Mouse (Mus musculus) limb, embryonic 14.5 days (tissue): ENCODE measurements at regions not wholly inside any gene's neighbourhood (a gene's known extent, or its start where the extent isn't known, plus 50 kb on each side); places are given as distances from the start of the nearest gene placed in this dataset.

Experiments
- ATAC-seq: fragments of 200-750 bp; cut with Nextera tagmentation; 2 replicates; pipeline ENCODE4 v1.8.0; 2017; ENCODE audit warnings: low read depth, moderate number of reproducible peaks, moderate TSS enrichment; ENCODE audit not compliant: low FRiP score
- DNase-seq: peaks from one replicate; pipeline ENCODE4 v3.0.0-alpha.2; 2015; ENCODE audit warnings: low spot score
- H3K27ac ChIP-seq: fragments of 300-500 bp; sonication (generic); replicated peaks from 2 replicates; pipeline ENCODE4 v1.5.1; 2014; ENCODE audit warnings: low read depth, mild to moderate bottlenecking, low read length, moderate library complexity, mixed read lengths
- H3K27me3 ChIP-seq: fragments of 300-500 bp; sonication (generic); 2 replicates; pipeline ENCODE4 v1.6.1; 2014; ENCODE audit warnings: low read length, mixed read lengths; ENCODE audit not compliant: control insufficient read depth, insufficient read depth
- H3K36me3 ChIP-seq: fragments of 300-500 bp; sonication (generic); 2 replicates; pipeline ENCODE4 v1.6.1; 2014; ENCODE audit warnings: mild to moderate bottlenecking, low read length, moderate library complexity, mixed read lengths; ENCODE audit not compliant: control insufficient read depth, insufficient read depth
- H3K4me1 ChIP-seq: fragments of 300-500 bp; sonication (generic); 2 replicates; pipeline ENCODE4 v1.6.1; 2014; ENCODE audit warnings: antibody characterized with exemption, low read length, mixed read lengths; ENCODE audit not compliant: control insufficient read depth, insufficient read depth
- H3K4me2 ChIP-seq: fragments of 300-500 bp; sonication (generic); replicated peaks from 2 replicates; pipeline ENCODE4 v1.6.1; 2014; ENCODE audit warnings: low read depth, mild to moderate bottlenecking, low read length, moderate library complexity; ENCODE audit not compliant: severe bottlenecking
- H3K4me3 ChIP-seq: fragments of 300-500 bp; sonication (generic); replicated peaks from 2 replicates; pipeline ENCODE4 v1.5.1; 2014; ENCODE audit warnings: low read length
- H3K9ac ChIP-seq: fragments of 300-500 bp; sonication (generic); 2 replicates; pipeline ENCODE4 v1.6.1; 2014; ENCODE audit warnings: mild to moderate bottlenecking, low read depth, low read length, moderate library complexity; ENCODE audit not compliant: severe bottlenecking
- H3K9me3 ChIP-seq: fragments of 300-500 bp; sonication (generic); 2 replicates; pipeline ENCODE4 v1.6.1; 2016; ENCODE audit warnings: low read length; ENCODE audit not compliant: control insufficient read depth
- POLR2A ChIP-seq: fragments of 200-500 bp; IDR thresholded peaks from 2 replicates; pipeline ENCODE4 v1.8.0; 2012; ENCODE audit warnings: inconsistent platforms, mild to moderate bottlenecking, moderate library complexity, borderline replicate concordance; ENCODE audit not compliant: insufficient read depth, insufficient read length; ENCODE audit errors: extremely low read depth
- WGBS: fragments of 180-500 bp; shearing (Covaris S2); extraction: QIAGEN DNeasy Blood & Tissue Kit; methylation state at CpG from one replicate; pipeline ENCODE4 v1.1.7; 2014; 5-methylcytosine and 5-hydroxymethylcytosine counted together

GRCm38 (mm10) chr13:113495136-113495535 is 123.2 kb downstream of the Snx18 start:
- Histone ChIP-seq H3K9ac (no peak overlapping the region), H3K36me3 (no peaks in the 10 kb centered on the region), H3K4me2 (no peak overlapping the region), H3K27ac (no peak overlapping the region), H3K27me3 (no peaks in the 10 kb centered on the region), H3K4me1 (peaks cover 9% of the 10 kb centered on the region), H3K4me3 (no peak overlapping the region), H3K9me3 (no peaks in the 10 kb centered on the region)
- ATAC-seq, result no peak
- WGBS, result 88% methylated on average over 3 of the region's 3 CpGs
- DNase-seq, result no peak
- TF ChIP-seq POLR2A, result no peak

GRCm38 (mm10) chr13:113494688-113495087 is 123.7 kb downstream of the Snx18 start:
- no peak overlapping the region for H3K4me2 ChIP-seq
- no peaks in the 10 kb centered on the region for H3K36me3 ChIP-seq
- H3K27me3 ChIP-seq, result no peaks in the 10 kb centered on the region
- no peak overlapping the region for H3K27ac ChIP-seq
- DNase-seq, result no peak
- no peaks in the 10 kb centered on the region for H3K9me3 ChIP-seq
- peaks cover 9% of the 10 kb centered on the region for H3K4me1 ChIP-seq
- no peak for TF ChIP-seq POLR2A
- H3K4me3 ChIP-seq, result no peak overlapping the region
- H3K9ac ChIP-seq, result no peak overlapping the region
- no peak for ATAC-seq
- WGBS, result 77% methylated on average over 5 of the region's 5 CpGs

GRCm38 (mm10) chr13:113489951-113490822 is 128.2 kb downstream of the Snx18 start:
- no peak overlapping the region for H3K4me3 ChIP-seq
- no peak overlapping the region for H3K4me2 ChIP-seq
- ATAC-seq, result no peak
- no peak for TF ChIP-seq POLR2A
- no peaks in the 10 kb centered on the region for H3K4me1 ChIP-seq
- no peaks in the 10 kb centered on the region for H3K27me3 ChIP-seq
- no peak for DNase-seq
- no peaks in the 10 kb centered on the region for H3K9me3 ChIP-seq
- 70% methylated on average over 6 of the region's 6 CpGs for WGBS
- no peaks in the 10 kb centered on the region for H3K36me3 ChIP-seq
- no peak overlapping the region for H3K27ac ChIP-seq
- no peak overlapping the region for H3K9ac ChIP-seq

GRCm38 (mm10) chr13:113486368-113486955 is 131.9 kb downstream of the Snx18 start:
- H3K4me3 ChIP-seq, result no peak overlapping the region
- H3K4me2 ChIP-seq, result no peak overlapping the region
- no peak overlapping the region for H3K27ac ChIP-seq
- DNase-seq, result no peak
- WGBS, result 67% methylated on average over 6 of the region's 6 CpGs
- H3K4me1 ChIP-seq, result no peaks in the 10 kb centered on the region
- H3K9ac ChIP-seq, result no peak overlapping the region
- no peak for ATAC-seq
- no peaks in the 10 kb centered on the region for H3K27me3 ChIP-seq
- H3K9me3 ChIP-seq, result no peaks in the 10 kb centered on the region
- no peaks in the 10 kb centered on the region for H3K36me3 ChIP-seq
- TF ChIP-seq POLR2A, result no peak

DNA sequence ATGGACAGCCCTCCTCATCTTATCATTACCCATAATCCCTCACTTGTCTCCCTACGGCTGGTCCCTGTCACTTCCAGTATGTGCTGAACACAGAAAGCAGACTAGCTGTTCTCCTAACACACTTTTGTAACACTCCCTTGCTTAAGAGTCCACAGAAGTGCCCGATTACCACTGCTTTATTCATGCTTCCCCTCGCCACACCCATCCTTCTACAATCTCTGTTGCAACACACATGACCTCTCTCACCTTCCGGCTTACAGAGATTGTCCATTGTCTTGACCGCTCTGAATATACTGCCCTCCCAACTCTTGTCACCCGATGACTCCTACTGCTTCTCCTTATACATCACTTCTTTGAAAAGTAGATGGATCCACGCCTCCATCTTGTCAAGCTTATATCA is 132.9 kb downstream of the Snx18 start:
- no peak overlapping the region for H3K4me3 ChIP-seq
- ATAC-seq, result no peak
- H3K36me3 ChIP-seq, result no peaks in the 10 kb centered on the region
- no peaks in the 10 kb centered on the region for H3K4me1 ChIP-seq
- H3K9me3 ChIP-seq, result no peaks in the 10 kb centered on the region
- WGBS, result 91% methylated on average over 7 of the region's 7 CpGs
- no peak overlapping the region for H3K9ac ChIP-seq
- no peak overlapping the region for H3K27ac ChIP-seq
- H3K4me2 ChIP-seq, result no peak overlapping the region
- H3K27me3 ChIP-seq, result no peaks in the 10 kb centered on the region
- DNase-seq, result no peak
- TF ChIP-seq POLR2A, result no peak
